Mouse (Mus musculus) embryonic fibroblast, embryonic 13.5 days (primary cell): Measurements from ENCODE around the gene Ccdc71. TPM values are rescaled to one million over a fixed set of nuclear protein-coding genes. Genes with fewer than 3 reads are reported as not detected.
A peak's percentile ranks its signal among the peaks of the same experiment; 100 is the strongest.

Source experiments
- H3K27ac ChIP-seq: 2 replicates; pipeline ENCODE4 v1.5.1; 2012; ENCODE audit warnings: low read length, control low read depth, inconsistent platforms; ENCODE audit not compliant: insufficient read depth
- H3K4me1 ChIP-seq: 2 replicates; pipeline ENCODE4 v1.6.1; 2011; ENCODE audit warnings: low read length; ENCODE audit not compliant: control insufficient read depth, insufficient read depth
- H3K4me3 ChIP-seq: 2 replicates; pipeline ENCODE4 v1.5.1; 2011; ENCODE audit warnings: mild to moderate bottlenecking, control low read depth, low read length; ENCODE audit not compliant: insufficient read depth
- CTCF ChIP-seq: IDR thresholded peaks from 2 replicates; pipeline ENCODE4 v1.5.1; 2011; ENCODE audit warnings: mild to moderate bottlenecking, control low read depth, low read length, moderate library complexity, borderline replicate concordance; ENCODE audit not compliant: insufficient read depth
- POLR2A ChIP-seq: IDR thresholded peaks from 2 replicates; pipeline ENCODE4 v1.6.1; 2011; ENCODE audit warnings: low read depth, mild to moderate bottlenecking, control low read depth, low read length, moderate library complexity
- polyA plus RNA-seq: library from polyadenylated mRNA; stranded (reverse); fragments of >200 nt; gene quantifications from 2 replicates; pipeline ENCODE4 v1.2.4, GENCODE M21; 2011; ENCODE audit warnings: low read depth; ENCODE audit not compliant: missing spikeins, insufficient read length

Gene Ccdc71
- polyA plus RNA-seq, 1 experiment = 19.8 TPM

GRCm38 (mm10) chr9:108478638-108479156, 18.4 kb downstream of the Ccdc71 start:
- Histone ChIP-seq H3K27ac (peak overlapping the region; percentile 92), H3K4me1 (0 out of 2 replicates have a peak, but pooled peaks cover 6% of the 10 kb centered on the region), H3K4me3 (peak overlapping the region; percentile 38)
- TF ChIP-seq CTCF = no peak
- TF ChIP-seq POLR2A = peak; percentile 74

GRCm38 (mm10) chr9:108479241-108479640, 18.9 kb downstream of the Ccdc71 start:
- no peak overlapping the region; the same call in 1 of the 2 replicates for H3K27ac ChIP-seq
- no peak for TF ChIP-seq POLR2A
- no peak overlapping the region for H3K4me3 ChIP-seq

DNA sequence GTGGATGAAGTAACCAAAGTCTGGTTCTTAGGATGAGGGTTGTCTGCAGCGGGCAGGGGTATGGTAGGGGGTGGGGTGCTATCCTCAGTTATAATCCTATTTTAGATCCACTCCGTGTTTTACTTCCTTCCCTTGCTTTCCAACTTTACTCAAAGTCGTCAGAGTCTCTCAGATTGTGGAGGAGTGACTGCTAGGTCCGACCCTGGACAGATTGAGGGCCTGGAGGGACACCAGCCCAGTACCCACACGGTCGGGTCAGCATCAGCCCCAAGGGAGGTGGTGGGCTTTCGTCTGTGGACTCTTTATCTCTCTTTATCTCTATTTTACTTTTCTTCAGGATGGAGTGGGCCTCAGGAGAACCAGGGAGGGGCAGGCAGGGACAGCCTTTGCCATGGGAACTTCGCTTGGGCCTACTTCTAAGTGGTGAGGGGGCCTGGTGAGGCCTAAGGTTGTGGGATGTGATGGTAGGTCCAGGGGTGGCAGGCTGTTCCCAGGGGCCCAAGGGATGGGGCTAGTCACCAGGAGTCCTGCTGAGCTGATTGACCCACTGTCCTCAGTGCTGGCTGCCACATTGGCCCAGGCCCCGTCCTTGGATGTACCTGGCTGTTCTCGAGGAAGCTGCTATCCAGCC, 19.5 kb downstream of the Ccdc71 start, which contains the start of gene Lamb2:
TSS of gene Lamb2 (plus strand) at position 16 of the 631 bp plus-strand sequence.
- TF ChIP-seq POLR2A (peak; percentile 98), CTCF (no peak)
- H3K27ac ChIP-seq = peak within 1 kb of the TSS; percentile 92
- H3K4me3 ChIP-seq = peak within 1 kb of the TSS; percentile 76
- 0 out of 2 replicates have a peak, but pooled peaks cover 6% of the 10 kb centered on the region for H3K4me1 ChIP-seq

More at GRCm38 (mm10) chr9:108479241-108479640, 18.9 kb downstream of the Ccdc71 start:
- 0 out of 2 replicates have a peak, but pooled peaks cover 6% of the 10 kb centered on the region for H3K4me1 ChIP-seq

- Histone ChIP-seq H3K27ac (no peak overlapping the region), H3K4me3 (peak overlapping the region; percentile 76), H3K4me1 (0 out of 2 replicates have a peak, but pooled peaks cover 6% of the 10 kb centered on the region)
- TF ChIP-seq CTCF = no peak
- no peak; the same call in 1 of the 2 replicates for TF ChIP-seq POLR2A
Measured at GRCm38 (mm10) chr9:108480813-108481519, 20.6 kb downstream of the Ccdc71 start.

DNA sequence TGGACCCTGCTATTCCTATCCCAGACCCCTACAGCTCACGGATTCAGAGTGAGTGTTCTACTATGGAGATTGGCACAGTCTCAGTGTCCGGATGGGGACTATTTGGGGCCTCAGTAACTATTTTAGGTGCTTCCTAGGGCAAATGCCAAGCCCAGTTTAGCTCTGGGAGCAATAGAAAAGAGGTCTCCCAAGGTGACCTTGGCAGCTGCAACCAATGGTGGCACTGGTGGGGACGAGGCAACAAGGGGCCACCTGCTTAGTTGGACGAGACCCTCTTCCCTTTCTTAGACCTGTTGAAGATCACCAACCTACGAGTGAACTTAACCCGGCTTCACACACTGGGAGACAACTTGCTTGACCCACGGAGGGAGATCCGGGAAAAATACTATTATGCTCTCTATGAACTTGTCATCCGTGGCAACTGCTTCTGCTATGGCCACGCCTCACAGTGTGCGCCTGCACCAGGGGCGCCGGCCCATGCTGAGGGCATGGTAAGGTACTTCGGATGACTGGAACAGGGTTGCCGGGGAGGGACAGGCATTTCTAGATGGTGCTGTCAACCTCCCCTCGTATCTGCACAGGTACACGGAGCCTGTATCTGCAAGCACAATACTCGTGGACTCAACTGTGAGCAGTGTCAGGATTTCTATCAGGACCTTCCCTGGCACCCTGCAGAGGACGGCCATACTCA, 21.3 kb downstream of the Ccdc71 start:
- no peak overlapping the region for H3K27ac ChIP-seq
- H3K4me3 ChIP-seq = no peak overlapping the region
- 0 out of 2 replicates have a peak, but pooled peaks cover 6% of the 10 kb centered on the region for H3K4me1 ChIP-seq
- TF ChIP-seq CTCF = no peak
- no peak for TF ChIP-seq POLR2A

GRCm38 (mm10) chr9:108483051-108483790, 22.9 kb downstream of the Ccdc71 start:
- no peak overlapping the region for H3K4me3 ChIP-seq
- H3K4me1 ChIP-seq = 0 out of 2 replicates have a peak, but pooled peaks cover 2% of the 10 kb centered on the region
- TF ChIP-seq CTCF (no peak), POLR2A (no peak)
- H3K27ac ChIP-seq = no peak overlapping the region

DNA sequence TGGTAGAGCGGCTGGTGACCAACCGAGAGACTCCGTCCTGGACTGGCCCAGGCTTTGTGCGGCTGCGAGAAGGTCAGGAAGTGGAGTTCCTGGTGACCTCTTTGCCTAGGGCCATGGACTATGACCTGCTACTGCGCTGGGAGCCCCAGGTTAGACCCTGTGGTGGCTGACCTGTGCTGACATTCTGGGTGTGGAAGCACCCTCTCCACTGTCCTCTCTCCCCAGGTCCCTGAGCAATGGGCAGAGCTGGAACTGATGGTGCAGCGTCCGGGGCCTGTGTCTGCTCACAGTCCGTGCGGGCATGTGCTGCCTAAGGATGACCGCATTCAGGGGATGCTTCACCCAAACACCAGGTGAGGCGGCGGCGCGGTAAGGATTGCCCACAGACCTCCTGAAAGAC, 23.7 kb downstream of the Ccdc71 start:
- no peak overlapping the region for H3K4me3 ChIP-seq
- 0 out of 2 replicates have a peak, but pooled peaks cover 2% of the 10 kb centered on the region for H3K4me1 ChIP-seq
- H3K27ac ChIP-seq = no peak overlapping the region
- TF ChIP-seq POLR2A = no peak
- TF ChIP-seq CTCF = no peak

DNA sequence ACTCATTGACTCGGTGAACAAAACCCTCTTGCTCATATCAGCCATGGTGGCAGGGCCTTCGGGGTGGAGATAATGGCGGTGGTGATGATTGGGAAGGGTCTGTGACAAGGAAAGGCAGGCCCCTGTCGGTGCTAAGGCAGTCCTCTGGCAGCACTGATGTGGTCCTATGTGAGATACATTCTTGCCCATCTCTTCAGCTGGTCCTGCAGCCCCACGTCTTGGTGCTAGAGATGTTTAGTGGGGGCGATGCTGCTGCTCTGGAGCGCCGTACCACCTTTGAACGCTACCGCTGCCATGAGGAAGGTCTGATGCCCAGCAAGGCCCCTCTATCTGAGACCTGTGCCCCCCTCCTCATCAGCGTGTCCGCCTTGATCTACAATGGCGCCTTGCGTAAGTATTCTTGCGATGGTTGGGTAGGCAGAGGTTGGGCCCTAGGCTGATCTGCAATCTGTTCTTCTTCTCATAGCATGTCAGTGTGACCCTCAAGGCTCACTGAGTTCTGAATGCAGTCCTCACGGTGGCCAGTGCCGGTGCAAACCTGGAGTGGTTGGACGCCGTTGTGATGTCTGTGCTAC, 25.1 kb downstream of the Ccdc71 start:
- H3K27ac ChIP-seq = no peak overlapping the region
- H3K4me1 ChIP-seq = no peaks in the 10 kb centered on the region
- TF ChIP-seq POLR2A (no peak), CTCF (no peak)
- no peak overlapping the region for H3K4me3 ChIP-seq

DNA sequence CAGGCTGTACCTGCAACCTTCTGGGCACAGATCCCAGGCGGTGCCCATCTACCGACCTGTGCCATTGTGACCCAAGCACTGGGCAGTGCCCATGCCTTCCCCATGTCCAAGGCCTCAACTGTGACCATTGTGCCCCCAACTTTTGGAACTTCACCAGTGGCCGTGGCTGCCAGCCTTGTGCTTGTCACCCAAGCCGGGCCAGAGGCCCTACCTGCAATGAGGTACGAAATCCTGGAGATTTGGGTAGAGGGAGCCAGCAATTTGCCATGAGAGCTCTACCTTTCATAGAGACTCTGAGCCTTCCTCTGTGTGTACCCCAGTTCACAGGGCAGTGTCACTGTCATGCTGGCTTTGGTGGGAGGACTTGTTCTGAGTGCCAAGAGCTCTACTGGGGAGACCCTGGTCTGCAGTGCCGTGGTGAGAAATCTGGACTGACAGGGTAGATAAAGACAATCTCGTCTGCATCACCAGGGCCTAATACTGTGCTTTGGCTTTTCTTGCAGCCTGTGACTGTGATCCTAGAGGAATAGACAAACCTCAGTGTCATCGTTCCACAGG, 26.7 kb downstream of the Ccdc71 start:
- Histone ChIP-seq H3K4me3 (no peak overlapping the region), H3K27ac (no peak overlapping the region), H3K4me1 (no peaks in the 10 kb centered on the region)
- TF ChIP-seq POLR2A = no peak
- TF ChIP-seq CTCF = no peak
